Mouse (Mus musculus): ENCODE measurements around the gene Ttll6.

The Ttll6 gene

GRCm38 (mm10) chr11:96195769-96196280 is 62.2 kb downstream of the Ttll6 start:
- DNase-seq = no peak

- DNase-seq = no peak
Measured at GRCm38 (mm10) chr11:96198642-96199041, 65.1 kb downstream of the Ttll6 start.

- DNase-seq = no peak
Measured at GRCm38 (mm10) chr11:96199181-96200086, 65.8 kb downstream of the Ttll6 start.

GRCm38 (mm10) chr11:96200183-96200655 is 66.6 kb downstream of the Ttll6 start:
- DNase-seq = no peak

DNA sequence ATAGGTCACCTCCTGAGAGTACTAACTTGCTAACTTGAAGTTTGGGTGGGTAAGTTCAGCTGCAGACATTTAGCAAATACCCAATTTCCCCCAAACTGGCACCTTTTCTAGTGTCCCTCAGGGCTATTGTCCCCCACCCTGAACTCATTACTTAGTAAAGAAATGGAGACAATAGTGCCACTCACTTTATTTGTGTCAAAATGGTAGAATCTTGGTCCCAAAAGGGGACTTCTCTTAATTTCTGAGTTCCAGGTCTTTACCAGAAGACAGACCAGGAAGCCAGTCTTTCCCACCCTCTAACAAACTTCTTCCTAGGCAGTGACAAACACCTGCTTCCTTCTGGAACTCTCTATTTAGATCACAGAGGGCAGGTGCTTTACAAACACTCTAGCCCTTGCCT is 68.2 kb downstream of the Ttll6 start:
- DNase-seq = no peak

DNA sequence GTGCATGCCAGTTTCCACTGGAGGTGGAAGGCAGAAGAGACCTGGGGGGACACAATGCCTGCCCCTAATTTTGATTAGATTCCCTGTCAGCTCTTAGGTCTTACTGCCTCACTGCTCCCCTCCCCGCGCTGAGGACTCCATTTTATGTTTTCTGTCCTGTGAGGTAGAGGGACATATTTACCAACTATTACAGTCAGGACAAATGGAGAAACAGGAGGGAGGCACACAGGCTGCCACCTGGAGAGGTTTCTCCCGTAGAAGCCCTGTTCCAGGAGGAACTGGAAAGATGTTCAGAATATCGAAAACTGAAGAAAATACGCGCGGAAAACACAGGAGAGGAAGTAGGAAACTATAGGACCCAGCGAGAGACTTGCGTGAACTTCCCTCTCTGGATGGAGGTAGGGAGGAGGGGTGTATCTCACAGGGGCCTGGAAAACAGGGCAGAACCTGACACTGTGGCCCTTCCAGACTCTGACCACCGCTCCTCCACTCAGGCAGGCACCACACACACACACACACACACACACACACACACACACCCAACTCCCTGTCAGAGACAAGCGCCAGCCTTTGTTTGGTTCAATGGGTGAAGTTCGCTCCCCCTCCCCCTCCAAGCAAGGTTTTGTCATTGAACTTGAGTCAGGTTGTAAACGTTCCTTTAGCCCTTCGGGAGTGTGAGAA is 69.0 kb downstream of the Ttll6 start:
- no peak for DNase-seq

DNA sequence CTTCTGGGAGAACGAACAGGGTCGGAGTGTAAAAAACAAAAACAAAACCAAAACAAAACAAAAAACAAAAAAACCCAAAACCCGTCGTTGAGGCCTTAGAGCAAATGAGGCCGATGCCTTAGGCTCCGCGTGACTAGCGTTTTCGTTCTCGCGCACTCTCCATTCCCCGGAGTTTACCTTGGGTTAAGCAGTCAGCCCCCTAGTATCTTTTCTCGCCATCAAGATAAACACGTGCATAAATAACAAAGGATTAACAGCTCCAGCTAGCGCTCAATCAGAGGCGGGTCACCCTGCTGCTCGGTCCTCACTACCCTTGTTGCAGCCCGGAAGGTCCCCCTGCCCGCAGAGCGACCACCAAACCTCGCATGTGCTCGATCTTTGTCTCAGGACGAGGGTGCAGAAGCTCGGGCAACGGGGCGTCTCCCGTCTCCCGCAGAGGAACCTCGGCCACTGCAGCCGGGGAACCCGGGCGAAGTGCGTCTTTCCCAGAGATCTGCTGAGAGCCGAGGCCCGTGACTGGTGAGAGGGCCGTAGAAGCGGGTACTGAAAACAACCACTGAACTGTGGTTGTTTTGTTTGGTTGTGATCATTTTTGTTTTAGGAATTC is 69.7 kb downstream of the Ttll6 start:
- DNase-seq = no peak

GRCm38 (mm10) chr11:96203789-96204186 is 70.2 kb downstream of the Ttll6 start:
- no peak for DNase-seq

- no peak for DNase-seq
Measured at GRCm38 (mm10) chr11:96204351-96204750, 70.8 kb downstream of the Ttll6 start.

DNA sequence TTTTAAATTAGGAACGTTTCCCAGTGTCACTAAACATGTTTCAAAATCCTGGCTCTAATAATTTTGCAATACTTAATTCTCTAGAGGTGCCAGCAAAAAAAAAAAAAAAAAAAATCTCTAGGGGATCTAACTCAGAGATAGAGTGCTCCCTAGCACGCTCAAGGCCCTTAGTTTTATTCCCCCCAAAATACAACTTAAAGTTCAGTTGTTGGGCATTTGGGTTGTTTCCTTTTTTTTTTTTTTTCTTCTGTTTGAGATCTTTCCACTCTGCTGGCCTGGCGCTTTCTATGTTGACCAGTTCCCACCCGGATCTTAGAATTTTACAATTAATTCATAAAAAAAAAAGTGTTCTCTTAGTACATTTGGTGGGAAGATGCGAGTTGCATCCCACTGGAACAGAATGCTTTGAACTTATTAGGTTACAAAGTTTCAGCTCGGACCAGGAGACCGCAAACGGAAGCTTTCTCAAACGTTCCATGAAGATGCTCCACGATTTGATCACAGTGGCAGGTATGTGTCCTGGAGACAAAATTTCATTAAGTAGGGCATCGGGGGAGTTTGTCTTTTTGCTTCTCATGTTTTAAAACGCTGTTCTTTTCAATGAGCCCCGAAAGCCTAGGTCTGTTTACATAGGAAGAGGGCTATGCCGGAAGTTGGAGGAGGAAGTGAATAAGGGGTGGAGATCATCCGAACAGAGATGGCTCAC is 72.0 kb downstream of the Ttll6 start:
- no peak for DNase-seq

Data from cerebellum, adult 18-20 months (tissue).